Mouse (Mus musculus): ENCODE measurements around the gene Gm7138.
"Not testable (repeated sequence)": the region's sequence is repeated elsewhere in the genome, so short reads cannot be mapped to it uniquely, and the experiment has no call there.

The Gm7138 gene

DNA sequence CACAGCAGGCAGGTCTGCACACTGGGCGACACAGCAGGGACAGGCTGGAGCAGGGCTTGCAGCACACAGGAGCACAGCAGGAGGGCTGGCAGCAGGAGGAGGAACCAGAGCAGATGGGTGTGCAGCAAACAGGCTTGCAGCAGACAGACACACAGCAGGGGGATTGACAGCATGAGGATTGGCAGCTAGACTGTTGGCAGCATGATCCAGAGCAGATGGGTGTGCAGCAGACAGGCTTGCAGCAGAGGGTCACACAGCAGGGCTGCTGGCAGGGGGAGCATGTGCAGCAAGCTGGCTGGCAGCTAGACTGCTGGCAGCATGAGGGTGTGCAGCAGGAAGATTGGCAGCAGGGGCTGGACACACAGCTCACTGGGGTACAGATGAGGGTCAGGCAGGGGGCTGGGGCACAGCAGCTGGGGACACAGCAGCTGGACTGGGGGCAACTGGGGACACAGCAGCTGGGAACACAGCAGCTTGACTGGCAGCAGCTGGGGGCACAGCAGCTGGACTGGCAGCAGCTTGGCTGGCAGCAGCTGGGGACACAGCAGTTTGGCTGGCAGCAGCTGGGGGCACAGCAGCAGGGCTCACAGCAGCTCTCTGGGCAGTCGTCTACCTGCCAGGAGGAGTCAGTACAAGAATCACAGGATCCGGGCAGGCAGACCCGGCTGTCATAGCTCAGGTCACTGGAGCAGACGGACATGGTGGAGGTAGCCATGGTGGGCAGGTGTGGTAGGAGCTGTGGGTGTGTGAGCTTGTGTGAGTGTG, 34.6 kb downstream of the Gm7138 start, which contains the start of gene Gm18596:
TSS of gene Gm18596 (minus strand) at position 715 of the 765 bp plus-strand sequence.
- DNase-seq: not testable (repeated sequence)

DNA sequence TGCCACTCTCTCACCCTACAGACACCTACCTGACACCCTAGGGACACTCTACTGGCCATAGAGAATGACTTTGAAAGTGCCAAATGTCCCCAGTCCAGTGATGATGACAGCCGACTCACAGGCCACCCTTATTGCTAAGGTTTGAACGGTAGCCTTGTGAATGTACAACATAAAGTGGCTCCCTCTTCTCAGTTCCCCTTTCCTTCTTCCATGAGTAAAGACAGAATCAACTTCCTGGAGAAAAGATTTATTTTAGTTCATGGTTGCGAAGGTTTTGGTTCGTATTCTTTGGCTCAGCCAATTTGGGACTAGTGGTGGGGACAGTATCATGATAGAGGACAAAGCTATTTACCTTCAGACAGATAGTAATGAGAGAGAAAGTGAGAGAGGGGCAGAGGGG, 37.8 kb downstream of the Gm7138 start:
- DNase-seq: no peak

DNA sequence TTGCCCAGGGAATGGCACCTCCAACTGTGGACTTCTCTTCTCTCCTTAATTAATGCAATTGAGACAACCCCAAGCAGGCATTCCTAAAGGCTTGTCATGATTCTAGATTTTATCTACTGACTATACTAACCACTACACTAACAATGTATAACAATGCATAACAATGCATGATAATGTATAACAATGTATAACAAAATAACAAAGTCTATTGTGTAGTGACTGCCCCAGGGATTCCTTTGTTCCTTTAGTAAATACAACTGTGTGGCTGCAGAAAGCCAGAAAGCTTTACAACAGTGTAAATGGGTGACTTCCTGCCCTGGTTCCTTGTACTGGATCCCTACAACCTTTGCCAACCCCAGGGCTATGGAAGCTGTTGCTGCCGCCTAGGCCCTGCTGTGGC, 40.8 kb downstream of the Gm7138 start:
- no peak for DNase-seq

DNA sequence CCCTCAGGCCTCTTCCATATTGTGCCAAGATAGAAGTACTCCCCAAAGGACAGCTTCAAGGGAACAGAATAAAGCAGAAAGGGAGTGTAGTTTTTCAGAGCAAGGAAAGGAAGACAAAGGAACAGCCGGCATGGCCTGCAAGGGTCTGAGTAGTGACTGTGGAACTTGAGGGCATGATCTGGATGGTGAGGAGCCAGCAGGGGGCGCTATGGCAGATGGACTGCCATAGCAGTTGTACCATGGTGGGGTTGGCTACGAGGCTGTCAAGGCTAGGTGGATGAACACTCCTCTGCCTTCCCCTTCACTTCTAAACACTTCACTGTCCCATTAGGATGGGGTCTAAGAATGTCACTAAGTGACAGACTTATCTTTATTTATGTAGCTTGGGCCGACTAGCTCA, 47.5 kb downstream of the Gm7138 start:
- no peak for DNase-seq

DNA sequence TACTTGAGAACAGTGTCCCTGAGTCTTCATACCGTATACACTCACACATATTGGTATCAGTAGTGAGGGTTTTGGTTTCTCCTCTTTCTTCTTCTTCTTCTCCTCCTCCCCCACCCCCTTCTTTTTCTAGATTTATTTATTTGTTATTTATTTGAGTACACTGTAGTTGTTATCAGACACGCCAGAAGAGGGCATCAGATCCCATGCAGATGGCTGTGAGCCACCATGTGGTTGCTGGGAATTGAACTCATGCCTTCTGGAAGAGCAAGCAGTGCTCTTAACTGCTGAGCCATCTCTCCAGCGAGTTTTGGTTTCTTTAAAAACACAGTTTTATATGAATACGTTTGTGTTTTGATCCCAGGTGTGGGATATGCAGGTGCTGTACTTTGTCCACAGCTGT, 48.5 kb downstream of the Gm7138 start:
- DNase-seq: no peak
